Mouse (Mus musculus) brain, embryonic 14.5 days (tissue): ENCODE measurements around the gene Rhbdf2.

ENCODE experiments used
- CTCF ChIP-seq: fragments of 200-500 bp; IDR thresholded peaks from 2 replicates; pipeline ENCODE4 v1.5.1; 2012; ENCODE audit warnings: inconsistent platforms, mild to moderate bottlenecking, moderate library complexity, borderline replicate concordance; ENCODE audit not compliant: insufficient read depth, insufficient read length; ENCODE audit errors: extremely low read depth
- POLR2A ChIP-seq: fragments of 200-500 bp; IDR thresholded peaks from 2 replicates; pipeline ENCODE4 v1.6.1; 2012; ENCODE audit warnings: mild to moderate bottlenecking, inconsistent platforms, borderline replicate concordance; ENCODE audit not compliant: poor library complexity, insufficient read depth, insufficient read length, severe bottlenecking; ENCODE audit errors: extremely low read depth

GRCm38 (mm10) chr11:116650811-116651210, 24.0 kb upstream of the Rhbdf2 start:
- TF ChIP-seq CTCF = no peak
- no peak for TF ChIP-seq POLR2A
